Mouse (Mus musculus) stomach, embryonic 16.5 days (tissue): ENCODE measurements around the gene Celf5. TPM values are rescaled to one million over a fixed set of nuclear protein-coding genes. Genes with fewer than 3 reads are reported as not detected.

Source experiments
- ATAC-seq: fragments of 200-750 bp; cut with Nextera tagmentation; 2 replicates; pipeline ENCODE4 v1.8.0; 2017; ENCODE audit warnings: moderate number of reproducible peaks, moderate TSS enrichment; ENCODE audit not compliant: insufficient read depth, low FRiP score
- H3K27ac ChIP-seq: fragments of 300-500 bp; sonication (generic); 2 replicates; pipeline ENCODE4 v1.5.1; 2014; ENCODE audit warnings: low read length
- H3K27me3 ChIP-seq: fragments of 300-500 bp; sonication (generic); 2 replicates; pipeline ENCODE4 v1.6.1; 2014; ENCODE audit warnings: low read length, control low read depth, mixed read lengths; ENCODE audit not compliant: control insufficient read depth, insufficient read depth
- H3K36me3 ChIP-seq: fragments of 300-500 bp; sonication (generic); 2 replicates; pipeline ENCODE4 v1.6.1; 2014; ENCODE audit warnings: low read length; ENCODE audit not compliant: control insufficient read depth, insufficient read depth
- H3K4me1 ChIP-seq: fragments of 300-500 bp; sonication (generic); 2 replicates; pipeline ENCODE4 v1.6.1; 2014; ENCODE audit warnings: low read length, control low read depth, mixed read lengths; ENCODE audit not compliant: control insufficient read depth, insufficient read depth
- H3K4me2 ChIP-seq: fragments of 300-500 bp; sonication (generic); 2 replicates; pipeline ENCODE4 v1.6.1; 2014; ENCODE audit warnings: low read depth, low read length, mixed read lengths
- H3K4me3 ChIP-seq: fragments of 300-500 bp; sonication (generic); replicated peaks from 2 replicates; pipeline ENCODE4 v1.5.1; 2014; ENCODE audit warnings: mild to moderate bottlenecking, low read length
- H3K9ac ChIP-seq: fragments of 300-500 bp; sonication (generic); 2 replicates; pipeline ENCODE4 v1.6.1; 2014; ENCODE audit warnings: low read length
- H3K9me3 ChIP-seq: fragments of 300-500 bp; sonication (generic); replicated peaks from 2 replicates; pipeline ENCODE4 v1.6.1; 2016; ENCODE audit warnings: low read length, control low read depth; ENCODE audit not compliant: control insufficient read depth
- WGBS: fragments of 180-500 bp; shearing (Covaris S2); extraction: QIAGEN DNeasy Blood & Tissue Kit; methylation state at CpG from one replicate; pipeline ENCODE4 v1.1.7; 2014; 5-methylcytosine and 5-hydroxymethylcytosine counted together
- polyA plus RNA-seq: library from polyadenylated mRNA; unstranded; fragments of >200 nt; fragmentation: Nextera tagmentation; extraction: Ambion mirVana; gene quantifications from 2 replicates; pipeline ENCODE4 v1.2.1, GENCODE M21; 2015

Gene Celf5
- 1.3 and 1.5 TPM in 2 replicates for polyA plus RNA-seq

DNA sequence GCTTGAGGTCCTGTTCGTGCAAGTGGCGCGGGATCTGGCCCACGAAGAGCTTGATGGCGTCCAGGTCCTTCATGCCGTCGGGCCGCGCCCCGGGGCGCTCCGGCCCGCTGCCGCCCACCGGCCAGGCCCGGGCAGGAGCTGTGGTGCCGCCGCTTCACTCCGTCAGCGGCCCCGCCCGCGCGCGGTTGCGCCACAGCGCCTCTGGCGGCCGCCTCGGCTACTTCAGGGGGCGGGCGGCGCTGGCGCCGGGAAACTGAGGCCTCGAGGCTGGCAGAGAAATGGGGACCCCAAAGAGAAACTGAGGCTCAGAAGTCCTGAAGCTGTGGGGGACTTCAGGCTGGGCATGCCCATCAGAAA lies at the start of gene Celf5:
Celf5 (minus strand) TSS at position 177 of the 357 bp plus-strand sequence.
- Histone ChIP-seq H3K4me2 (peak within 1 kb of the TSS; percentile 80), H3K9ac (peak within 1 kb of the TSS; percentile 70), H3K4me1 (0 out of 2 replicates have a peak, but pooled peaks cover 3% of the 10 kb centered on the region), H3K27me3 (peaks cover 22% of the 10 kb centered on the region), H3K4me3 (peak within 1 kb of the TSS; percentile 51), H3K27ac (no peak within 1 kb of the TSS), H3K9me3 (no peaks in the 10 kb centered on the region), H3K36me3 (peaks cover 3% of the 10 kb centered on the region)
- ATAC-seq, result peak; percentile 51; the same call in 1 of the 2 replicates
- 2% methylated on average over 29 of the region's 36 CpGs for WGBS

DNA sequence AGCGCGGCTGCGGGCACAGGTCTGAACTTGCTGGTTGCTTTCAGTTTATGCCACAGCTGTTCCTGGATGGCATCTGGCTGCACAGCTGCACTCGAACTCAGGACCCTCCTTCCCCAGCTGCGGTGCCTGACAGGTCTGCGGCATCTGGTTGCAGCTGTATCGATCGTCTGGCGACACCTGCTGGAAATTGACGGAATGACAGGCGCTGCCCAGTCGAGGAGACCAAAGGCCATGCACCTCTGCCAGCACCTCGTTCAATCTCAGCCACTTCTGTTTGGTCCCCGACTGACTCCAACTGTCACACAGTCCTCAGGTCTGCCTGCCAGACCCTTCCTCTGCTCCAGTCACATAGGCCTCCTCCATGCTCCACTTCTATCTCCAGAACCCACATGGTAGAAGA lies 44.3 kb upstream of the Celf5 start:
- Histone ChIP-seq H3K9ac (no peak overlapping the region), H3K4me1 (peaks cover 4% of the 10 kb centered on the region), H3K36me3 (peaks cover 13% of the 10 kb centered on the region; the same call in 1 of the 2 replicates), H3K27me3 (no peaks in the 10 kb centered on the region), H3K4me2 (no peak overlapping the region), H3K27ac (no peak overlapping the region), H3K4me3 (no peak overlapping the region), H3K9me3 (no peaks in the 10 kb centered on the region)
- peak; percentile 12; the same call in 1 of the 2 replicates for ATAC-seq
- 12% methylated on average over 14 of the region's 14 CpGs for WGBS

DNA sequence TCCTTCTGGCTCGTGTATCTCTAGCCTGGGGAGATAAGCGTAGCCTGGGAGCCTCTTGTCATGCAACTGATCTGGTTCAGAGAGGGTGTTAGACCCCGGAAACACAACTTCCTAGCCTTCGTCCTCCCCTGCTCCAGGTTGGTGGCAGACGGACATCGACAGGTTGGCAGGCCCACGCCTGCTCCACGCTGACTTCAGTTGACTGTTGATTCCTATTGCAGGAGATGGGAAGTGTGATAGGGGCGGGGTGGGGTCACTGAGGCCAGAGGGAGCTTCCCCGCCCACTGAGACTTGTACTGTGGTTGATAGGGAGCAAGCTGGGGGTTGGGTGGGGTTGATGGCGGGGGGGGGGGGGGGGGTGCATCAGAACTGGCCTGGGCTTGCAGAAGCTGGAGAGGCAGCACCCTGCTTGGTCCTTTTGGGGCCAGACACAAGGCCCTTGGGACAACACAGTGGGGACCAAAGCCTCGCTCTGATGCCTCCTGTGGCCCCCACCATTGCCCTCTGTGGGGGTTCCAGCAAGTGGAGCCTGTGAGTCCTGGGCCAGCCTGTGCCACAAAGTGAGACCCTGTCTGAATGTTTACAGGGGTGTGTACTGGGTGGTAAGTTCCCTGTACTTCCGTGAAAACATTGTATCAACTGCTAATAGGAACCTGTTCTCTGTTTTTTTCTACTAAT lies 42.6 kb upstream of the Celf5 start:
- Histone ChIP-seq H3K4me2 (no peak overlapping the region), H3K27me3 (no peaks in the 10 kb centered on the region), H3K9me3 (no peaks in the 10 kb centered on the region), H3K9ac (peak overlapping the region; percentile 31; the same call in 1 of the 2 replicates), H3K36me3 (0 out of 2 replicates have a peak, but pooled peaks cover 7% of the 10 kb centered on the region), H3K4me1 (peaks cover 4% of the 10 kb centered on the region), H3K27ac (peak overlapping the region; percentile 82), H3K4me3 (no peak overlapping the region)
- WGBS, result 46% methylated on average over 12 of the region's 13 CpGs
- ATAC-seq, result peak; percentile 41; the same call in 1 of the 2 replicates

DNA sequence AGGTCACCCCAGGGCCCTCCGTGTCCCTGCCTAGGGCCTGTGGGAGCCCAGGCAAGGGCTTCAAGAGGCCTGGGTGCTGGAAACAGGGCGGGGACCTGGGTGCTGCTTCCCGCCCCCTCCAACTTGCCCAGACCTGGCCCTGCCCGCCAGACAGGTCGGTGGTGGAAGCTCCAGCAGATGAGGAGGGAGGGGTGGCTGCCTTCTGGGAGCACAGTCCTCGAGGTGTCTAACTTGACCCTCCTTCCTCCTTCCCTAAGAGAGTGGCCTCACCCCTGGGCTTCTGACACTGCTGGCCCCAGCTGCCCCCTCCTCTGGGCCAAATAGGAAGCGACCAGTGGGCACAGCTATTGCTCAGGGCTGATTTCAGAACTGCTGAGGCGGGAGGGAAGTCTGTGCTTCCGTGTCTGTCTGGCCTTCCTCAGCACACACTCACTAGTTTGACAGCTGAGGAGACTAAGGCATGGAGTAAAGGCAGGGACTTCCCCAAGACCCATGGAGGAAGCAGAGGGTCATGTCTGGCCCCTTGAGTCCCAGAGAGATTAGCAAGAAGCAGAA lies 41.6 kb upstream of the Celf5 start, which contains the start of gene Gna15:
Gna15 (minus strand) TSS at position 175 of the 555 bp plus-strand sequence.
- H3K4me2 ChIP-seq, result peak within 1 kb of the TSS; percentile 38

DNA sequence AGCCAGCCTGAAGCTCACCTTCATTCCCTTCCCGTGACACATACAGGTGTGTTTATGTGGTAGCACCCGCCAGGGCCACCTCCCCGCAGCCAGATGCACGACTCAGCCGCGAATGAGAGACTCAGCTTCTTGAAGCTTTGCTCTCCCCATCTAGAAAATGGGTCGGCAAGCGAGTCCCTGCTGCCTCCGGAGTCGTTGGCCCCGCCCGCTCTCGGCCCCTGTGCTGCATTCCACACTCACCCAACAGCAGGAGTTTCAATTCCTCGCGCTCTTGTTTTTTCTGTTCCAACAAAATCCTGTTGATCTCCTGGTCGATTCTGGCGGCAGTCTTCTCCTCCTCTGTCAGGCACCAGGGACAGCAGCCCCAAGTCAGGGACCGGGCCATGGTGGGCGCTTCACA lies 41.1 kb upstream of the Celf5 start:
- Histone ChIP-seq H3K9me3 (no peaks in the 10 kb centered on the region), H3K4me2 (peak overlapping the region; percentile 38), H3K36me3 (no peaks in the 10 kb centered on the region), H3K4me1 (peaks cover 4% of the 10 kb centered on the region), H3K9ac (peak overlapping the region; percentile 68), H3K27ac (peak overlapping the region; percentile 82), H3K4me3 (peak overlapping the region; percentile 35), H3K27me3 (no peaks in the 10 kb centered on the region)
- ATAC-seq, result no peak
- WGBS, result 10% methylated on average over 19 of the region's 19 CpGs

More for the DNA sequence above, 41.6 kb upstream of the Celf5 start, which contains the start of gene Gna15:
- WGBS, result 26% methylated on average over 9 of the region's 9 CpGs
- peak; percentile 48 for ATAC-seq
- H3K27ac ChIP-seq, result peak within 1 kb of the TSS; percentile 82
- H3K9ac ChIP-seq, result peak within 1 kb of the TSS; percentile 68
- H3K4me3 ChIP-seq, result peak within 1 kb of the TSS; percentile 35
- no peaks in the 10 kb centered on the region for H3K9me3 ChIP-seq
- peaks cover 4% of the 10 kb centered on the region for H3K4me1 ChIP-seq
- H3K27me3 ChIP-seq, result no peaks in the 10 kb centered on the region
- H3K36me3 ChIP-seq, result no peaks in the 10 kb centered on the region

GRCm38 (mm10) chr10:81523142-81523541 lies 40.6 kb upstream of the Celf5 start:
- peak overlapping the region; percentile 35 for H3K4me3 ChIP-seq
- H3K4me1 ChIP-seq, result peaks cover 4% of the 10 kb centered on the region
- H3K9ac ChIP-seq, result peak overlapping the region; percentile 68; the same call in 1 of the 2 replicates
- WGBS, result 70% methylated on average over 6 of the region's 6 CpGs
- no peaks in the 10 kb centered on the region for H3K36me3 ChIP-seq
- no peaks in the 10 kb centered on the region for H3K27me3 ChIP-seq
- H3K4me2 ChIP-seq, result peak overlapping the region; percentile 38; the same call in 1 of the 2 replicates
- H3K9me3 ChIP-seq, result no peaks in the 10 kb centered on the region
- H3K27ac ChIP-seq, result peak overlapping the region; percentile 82; the same call in 1 of the 2 replicates
- no peak for ATAC-seq

GRCm38 (mm10) chr10:81519978-81520365 lies 37.5 kb upstream of the Celf5 start:
- H3K36me3 ChIP-seq, result no peaks in the 10 kb centered on the region

GRCm38 (mm10) chr10:81519227-81519977 lies 36.9 kb upstream of the Celf5 start:
- H3K27me3 ChIP-seq, result no peaks in the 10 kb centered on the region
- H3K4me2 ChIP-seq, result no peak overlapping the region
- no peak overlapping the region for H3K9ac ChIP-seq
- no peaks in the 10 kb centered on the region for H3K36me3 ChIP-seq
- 68% methylated on average over 6 of the region's 6 CpGs for WGBS
- no peak overlapping the region for H3K4me3 ChIP-seq
- ATAC-seq, result no peak
- no peaks in the 10 kb centered on the region for H3K4me1 ChIP-seq
- no peaks in the 10 kb centered on the region for H3K9me3 ChIP-seq
- no peak overlapping the region for H3K27ac ChIP-seq

More at GRCm38 (mm10) chr10:81519978-81520365, 37.5 kb upstream of the Celf5 start:
- no peak overlapping the region for H3K4me2 ChIP-seq
- H3K4me3 ChIP-seq, result no peak overlapping the region
- no peak overlapping the region; the same call in 1 of the 2 replicates for H3K9ac ChIP-seq
- WGBS, result 64% methylated on average over 3 of the region's 3 CpGs
- no peaks in the 10 kb centered on the region for H3K9me3 ChIP-seq
- H3K4me1 ChIP-seq, result peaks cover 2% of the 10 kb centered on the region
- H3K27ac ChIP-seq, result no peak overlapping the region
- H3K27me3 ChIP-seq, result no peaks in the 10 kb centered on the region
- no peak for ATAC-seq
